Mouse (Mus musculus): ENCODE measurements around the gene Slc22a18. TPM values are rescaled to one million over a fixed set of nuclear protein-coding genes. Genes with fewer than 3 reads are reported as not detected.

Gene Slc22a18
- polyA plus RNA-seq, 2 experiments = 7.2 to 9.4 TPM

- WGBS (ENCODE audit: insufficient replicate concordance) = 75% methylated on average over 3 of the region's 3 CpGs
- H3K9ac ChIP-seq (replicated peaks) = no peak overlapping the region
- H3K27ac ChIP-seq = no peak overlapping the region
- H3K9me3 ChIP-seq (ENCODE audit: control insufficient read depth, low read length) = no peaks in the 10 kb centered on the region
- H3K4me2 ChIP-seq (ENCODE audit: low read depth) = no peak overlapping the region
- peak; percentile 59 for TF ChIP-seq CTCF (IDR thresholded peaks at IDR 0.05; ENCODE audit: low read depth)
- no peak for TF ChIP-seq EP300 (IDR thresholded peaks at IDR 0.05; ENCODE audit: low read depth)
- DNase-seq (ENCODE audit: low read depth in 3 of 3, low spot score in 3 of 3) (peak in 1 of 3 experiments; percentile 15), ATAC-seq (ENCODE audit: insufficient read depth) (no peak)
- no peaks in the 10 kb centered on the region for H3K27me3 ChIP-seq (ENCODE audit: control insufficient read depth, insufficient read depth, low read length)
- H3K36me3 ChIP-seq (replicated peaks; ENCODE audit: control insufficient read depth, insufficient read depth, low read depth) = peaks cover 17% of the 10 kb centered on the region
- no peaks in the 10 kb centered on the region for H3K4me1 ChIP-seq (replicated peaks; ENCODE audit: control insufficient read depth in 2 of 2, insufficient read depth in 2 of 2, low read length in 1 of 2)
- no peak overlapping the region for H3K4me3 ChIP-seq (ENCODE audit: insufficient read depth in 1 of 2, low read depth in 2 of 2, low read length in 2 of 2)
These were observed 37.2 kb downstream of the Slc22a18 start for GRCm38 (mm10) chr7:143510593-143511334.

GRCm38 (mm10) chr7:143511335-143511712 lies 37.8 kb downstream of the Slc22a18 start:
- no peaks in the 10 kb centered on the region for H3K27me3 ChIP-seq (ENCODE audit: control insufficient read depth, insufficient read depth, low read length)
- no peak for ATAC-seq (ENCODE audit: insufficient read depth)
- no peak overlapping the region for H3K9ac ChIP-seq (replicated peaks)
- H3K4me3 ChIP-seq (ENCODE audit: insufficient read depth in 1 of 2, low read depth in 2 of 2, low read length in 2 of 2) = no peak overlapping the region
- H3K27ac ChIP-seq = no peak overlapping the region
- no peaks in the 10 kb centered on the region for H3K4me1 ChIP-seq (replicated peaks; ENCODE audit: control insufficient read depth in 2 of 2, insufficient read depth in 2 of 2, low read length in 1 of 2)
- no peak for DNase-seq (ENCODE audit: low read depth in 3 of 3, low spot score in 3 of 3)
- TF ChIP-seq EP300 (IDR thresholded peaks at IDR 0.05; ENCODE audit: low read depth) = no peak
- no peak for TF ChIP-seq CTCF (IDR thresholded peaks at IDR 0.05; ENCODE audit: low read depth)
- H3K36me3 ChIP-seq (replicated peaks; ENCODE audit: control insufficient read depth, insufficient read depth, low read depth) = peaks cover 19% of the 10 kb centered on the region
- no peak overlapping the region for H3K4me2 ChIP-seq (ENCODE audit: low read depth)
- no peaks in the 10 kb centered on the region for H3K9me3 ChIP-seq (ENCODE audit: control insufficient read depth, low read length)

DNA sequence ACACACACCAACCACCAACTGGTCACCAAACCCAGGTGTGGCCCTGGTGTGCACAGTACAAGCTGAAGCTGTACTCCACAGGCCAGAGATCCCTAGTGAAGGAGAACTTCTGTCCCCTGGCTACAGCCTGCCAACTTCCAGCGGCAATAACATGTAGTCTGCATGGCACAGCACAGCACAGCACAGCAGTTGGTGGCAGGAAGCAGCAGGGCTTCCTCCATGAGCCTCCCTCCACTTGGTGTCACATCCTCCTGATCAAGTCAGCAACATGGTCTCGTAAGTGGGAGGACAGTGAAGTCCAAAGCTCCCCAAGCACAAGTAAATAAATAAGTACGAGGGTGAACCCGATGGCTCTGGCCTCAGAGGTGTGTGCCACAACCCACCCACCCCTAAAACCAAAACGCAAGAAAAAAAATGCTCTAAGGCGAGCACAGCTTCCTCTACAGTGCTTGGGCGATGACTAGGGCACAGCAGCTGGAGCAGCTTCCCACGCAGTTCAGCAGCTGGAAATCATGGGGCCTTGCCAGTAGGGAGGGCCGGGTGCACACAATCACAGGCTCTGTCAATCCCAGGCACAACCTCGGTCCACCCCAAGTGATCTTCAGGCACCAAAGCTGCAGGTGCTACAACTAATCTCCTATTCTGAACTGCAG lies 40.4 kb downstream of the Slc22a18 start:
- WGBS (ENCODE audit: insufficient replicate concordance) = 73% methylated on average over 10 of the region's 10 CpGs
- no peaks in the 10 kb centered on the region for H3K27me3 ChIP-seq (ENCODE audit: control insufficient read depth, insufficient read depth, low read length)
- H3K27ac ChIP-seq = no peak overlapping the region
- ATAC-seq (ENCODE audit: insufficient read depth) = no peak
- H3K9me3 ChIP-seq (ENCODE audit: control insufficient read depth, low read length) = no peaks in the 10 kb centered on the region
- H3K36me3 ChIP-seq (replicated peaks; ENCODE audit: control insufficient read depth, insufficient read depth, low read depth) = peaks cover 44% of the 10 kb centered on the region
- TF ChIP-seq EP300 (IDR thresholded peaks at IDR 0.05; ENCODE audit: low read depth) (no peak), CTCF (IDR thresholded peaks at IDR 0.05; ENCODE audit: low read depth) (no peak)
- H3K4me3 ChIP-seq (ENCODE audit: insufficient read depth in 1 of 2, low read depth in 2 of 2, low read length in 2 of 2) = no peak overlapping the region
- no peaks in the 10 kb centered on the region for H3K4me1 ChIP-seq (replicated peaks; ENCODE audit: control insufficient read depth in 2 of 2, insufficient read depth in 2 of 2, low read length in 1 of 2)
- DNase-seq (ENCODE audit: low read depth in 3 of 3, low spot score in 3 of 3) = no peak
- H3K4me2 ChIP-seq (ENCODE audit: low read depth) = no peak overlapping the region
- no peak overlapping the region for H3K9ac ChIP-seq (replicated peaks)

- DNase-seq (ENCODE audit: low read depth in 3 of 3, low spot score in 3 of 3) = no peak
- no peak overlapping the region for H3K9ac ChIP-seq (replicated peaks)
- no peaks in the 10 kb centered on the region for H3K9me3 ChIP-seq (ENCODE audit: control insufficient read depth, low read length)
- H3K36me3 ChIP-seq (replicated peaks; ENCODE audit: control insufficient read depth, insufficient read depth, low read depth) = peaks cover 49% of the 10 kb centered on the region
- no peaks in the 10 kb centered on the region for H3K27me3 ChIP-seq (ENCODE audit: control insufficient read depth, insufficient read depth, low read length)
- H3K4me3 ChIP-seq (ENCODE audit: insufficient read depth in 1 of 2, low read depth in 2 of 2, low read length in 2 of 2) = no peak overlapping the region
- H3K27ac ChIP-seq = no peak overlapping the region
- no peak overlapping the region for H3K4me2 ChIP-seq (ENCODE audit: low read depth)
- no peak for TF ChIP-seq EP300 (IDR thresholded peaks at IDR 0.05; ENCODE audit: low read depth)
- TF ChIP-seq CTCF (IDR thresholded peaks at IDR 0.05; ENCODE audit: low read depth) = no peak
- no peak for ATAC-seq (ENCODE audit: insufficient read depth)
- 94% methylated on average over 4 of the region's 4 CpGs for WGBS (ENCODE audit: insufficient replicate concordance)
- no peaks in the 10 kb centered on the region for H3K4me1 ChIP-seq (replicated peaks; ENCODE audit: control insufficient read depth in 2 of 2, insufficient read depth in 2 of 2, low read length in 1 of 2)
These were observed 40.9 kb downstream of the Slc22a18 start for GRCm38 (mm10) chr7:143514416-143514768.

DNA sequence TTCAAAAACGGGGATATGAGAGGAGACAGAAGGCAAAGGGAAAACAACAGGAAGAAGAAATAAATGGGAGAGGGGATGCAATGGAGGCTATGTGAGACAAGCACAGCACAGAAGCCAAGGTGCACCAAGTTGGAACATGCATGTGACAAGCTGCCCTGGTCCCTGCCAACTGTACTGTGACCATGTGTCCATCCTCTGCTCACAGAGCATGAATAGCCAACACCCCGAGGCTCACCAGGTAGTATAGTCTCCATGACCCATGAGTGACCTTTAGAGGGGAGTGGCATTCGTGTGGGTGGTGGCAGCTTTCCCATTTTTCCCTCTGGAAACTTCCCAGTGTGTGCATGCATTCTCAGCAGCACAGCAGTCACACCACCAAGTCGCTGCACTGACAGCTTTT lies 45.8 kb downstream of the Slc22a18 start:
- H3K4me1 ChIP-seq (replicated peaks; ENCODE audit: control insufficient read depth in 2 of 2, insufficient read depth in 2 of 2, low read length in 1 of 2) = no peaks in the 10 kb centered on the region
- DNase-seq (ENCODE audit: low read depth in 3 of 3, low spot score in 3 of 3) (no peak), ATAC-seq (ENCODE audit: insufficient read depth) (no peak)
- H3K27me3 ChIP-seq (ENCODE audit: control insufficient read depth, insufficient read depth, low read length) = no peaks in the 10 kb centered on the region
- H3K4me3 ChIP-seq (ENCODE audit: insufficient read depth in 1 of 2, low read depth in 2 of 2, low read length in 2 of 2) = no peak overlapping the region
- no peak overlapping the region for H3K27ac ChIP-seq
- WGBS (ENCODE audit: insufficient replicate concordance) = 77% methylated on average over 4 of the region's 4 CpGs
- no peak overlapping the region for H3K9ac ChIP-seq (replicated peaks)
- TF ChIP-seq CTCF (IDR thresholded peaks at IDR 0.05; ENCODE audit: low read depth) (no peak), EP300 (IDR thresholded peaks at IDR 0.05; ENCODE audit: low read depth) (no peak)
- no peaks in the 10 kb centered on the region for H3K9me3 ChIP-seq (ENCODE audit: control insufficient read depth, low read length)
- H3K4me2 ChIP-seq (ENCODE audit: low read depth) = no peak overlapping the region
- H3K36me3 ChIP-seq (replicated peaks; ENCODE audit: control insufficient read depth, insufficient read depth, low read depth) = peaks cover 79% of the 10 kb centered on the region

Data from liver, embryonic 14.5 days (tissue).